Mouse (Mus musculus) ES-Bruce4 (cell line): ENCODE measurements at regions not wholly inside any gene's neighbourhood (a gene's known extent, or its start where the extent isn't known, plus 50 kb on each side); places are given as distances from the start of the nearest gene placed in this dataset.

Experiments used
- H3K27ac ChIP-seq: 2 replicates; pipeline ENCODE4 v1.5.1; 2012; ENCODE audit warnings: low read length, inconsistent platforms; ENCODE audit not compliant: insufficient read depth
- H3K27me3 ChIP-seq: 2 replicates; pipeline ENCODE4 v1.6.1; 2012; ENCODE audit warnings: mild to moderate bottlenecking, low read length, inconsistent platforms; ENCODE audit not compliant: control insufficient read depth, poor library complexity, insufficient read depth, severe bottlenecking
- H3K36me3 ChIP-seq: 2 replicates; pipeline ENCODE4 v1.6.1; 2012; ENCODE audit warnings: inconsistent platforms, mild to moderate bottlenecking, low read length, moderate library complexity; ENCODE audit not compliant: control insufficient read depth, poor library complexity, insufficient read depth, severe bottlenecking
- H3K4me1 ChIP-seq: one replicate; pipeline ENCODE4 v1.8.1; 2011; ENCODE audit warnings: low read length; ENCODE audit not compliant: control insufficient read depth, insufficient read depth
- H3K4me3 ChIP-seq: 2 replicates; pipeline ENCODE4 v1.5.1; 2011; ENCODE audit warnings: low read depth, mild to moderate bottlenecking, low read length
- H3K9ac ChIP-seq: 2 replicates; pipeline ENCODE4 v1.6.1; 2012; ENCODE audit warnings: low read depth, mild to moderate bottlenecking, inconsistent platforms; ENCODE audit not compliant: poor library complexity, severe bottlenecking
- H3K9me3 ChIP-seq: replicated peaks from 2 replicates; pipeline ENCODE4 v1.6.1; 2012; ENCODE audit warnings: mild to moderate bottlenecking, low read length, inconsistent platforms; ENCODE audit not compliant: control insufficient read depth, poor library complexity, insufficient read depth, severe bottlenecking
- CTCF ChIP-seq: IDR thresholded peaks from one replicate; pipeline ENCODE4 v1.8.1; 2011; ENCODE audit warnings: low read depth, low read length
- EP300 ChIP-seq: IDR thresholded peaks from 2 replicates; pipeline ENCODE4 v1.6.1; 2011; ENCODE audit warnings: low read depth, low read length; ENCODE audit not compliant: insufficient read depth
- POLR2A ChIP-seq: IDR thresholded peaks from one replicate; pipeline ENCODE4 v1.8.1; 2011; ENCODE audit warnings: low read length; ENCODE audit not compliant: insufficient read depth

GRCm38 (mm10) chr9:85475214-85475613 is 148.1 kb upstream of the Tent5a start:
- H3K36me3 ChIP-seq: no peaks in the 10 kb centered on the region
- H3K9me3 ChIP-seq: no peaks in the 10 kb centered on the region
- no peaks in the 10 kb centered on the region for H3K27me3 ChIP-seq
- H3K9ac ChIP-seq: no peak overlapping the region
- no peaks in the 10 kb centered on the region for H3K4me1 ChIP-seq
- TF ChIP-seq CTCF: no peak
- TF ChIP-seq POLR2A: no peak
- no peak for TF ChIP-seq EP300
- H3K4me3 ChIP-seq: no peak overlapping the region
- H3K27ac ChIP-seq: no peak overlapping the region

DNA sequence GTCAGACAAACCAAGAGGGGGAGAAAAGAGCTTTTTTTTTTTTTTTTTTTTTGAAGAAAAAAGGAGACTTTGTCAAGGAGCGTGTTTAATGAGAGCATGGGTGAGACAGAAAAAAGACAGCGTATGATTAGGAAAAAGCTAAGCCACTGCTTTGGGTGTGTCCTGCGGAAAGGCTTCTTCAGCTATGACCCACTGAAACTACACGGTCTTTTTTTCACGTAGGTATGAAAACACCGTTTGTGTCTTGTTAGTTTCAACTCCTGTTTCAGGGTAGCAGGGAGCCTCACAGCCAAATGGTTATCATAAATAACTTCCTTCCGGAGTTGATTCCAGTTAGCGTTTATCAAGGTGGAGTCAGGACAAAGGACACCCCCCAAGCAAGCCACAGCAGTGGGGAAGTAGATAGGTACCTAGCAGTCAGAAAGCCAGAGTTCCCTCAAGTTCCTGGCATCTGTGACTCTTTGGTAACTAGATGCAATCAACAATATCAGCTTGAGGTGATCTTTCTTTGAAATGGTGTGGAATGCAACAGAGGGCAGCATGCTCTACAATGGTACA is 143.2 kb upstream of the Tent5a start:
- Histone ChIP-seq H3K9ac (no peak overlapping the region), H3K27me3 (no peaks in the 10 kb centered on the region), H3K4me3 (no peak overlapping the region), H3K9me3 (no peaks in the 10 kb centered on the region), H3K27ac (no peak overlapping the region), H3K36me3 (no peaks in the 10 kb centered on the region), H3K4me1 (no peaks in the 10 kb centered on the region)
- TF ChIP-seq POLR2A (no peak), EP300 (no peak)

GRCm38 (mm10) chr9:85469288-85469687 is 142.1 kb upstream of the Tent5a start:
- Histone ChIP-seq H3K27me3 (no peaks in the 10 kb centered on the region), H3K9ac (no peak overlapping the region), H3K4me1 (no peaks in the 10 kb centered on the region), H3K36me3 (no peaks in the 10 kb centered on the region), H3K27ac (no peak overlapping the region), H3K4me3 (no peak overlapping the region), H3K9me3 (no peaks in the 10 kb centered on the region)
- TF ChIP-seq CTCF (no peak), POLR2A (no peak), EP300 (no peak)

- H3K9me3 ChIP-seq: no peaks in the 10 kb centered on the region; the same call in 1 of the 2 replicates
Measured at GRCm38 (mm10) chr9:85466671-85467070, 139.5 kb upstream of the Tent5a start.

DNA sequence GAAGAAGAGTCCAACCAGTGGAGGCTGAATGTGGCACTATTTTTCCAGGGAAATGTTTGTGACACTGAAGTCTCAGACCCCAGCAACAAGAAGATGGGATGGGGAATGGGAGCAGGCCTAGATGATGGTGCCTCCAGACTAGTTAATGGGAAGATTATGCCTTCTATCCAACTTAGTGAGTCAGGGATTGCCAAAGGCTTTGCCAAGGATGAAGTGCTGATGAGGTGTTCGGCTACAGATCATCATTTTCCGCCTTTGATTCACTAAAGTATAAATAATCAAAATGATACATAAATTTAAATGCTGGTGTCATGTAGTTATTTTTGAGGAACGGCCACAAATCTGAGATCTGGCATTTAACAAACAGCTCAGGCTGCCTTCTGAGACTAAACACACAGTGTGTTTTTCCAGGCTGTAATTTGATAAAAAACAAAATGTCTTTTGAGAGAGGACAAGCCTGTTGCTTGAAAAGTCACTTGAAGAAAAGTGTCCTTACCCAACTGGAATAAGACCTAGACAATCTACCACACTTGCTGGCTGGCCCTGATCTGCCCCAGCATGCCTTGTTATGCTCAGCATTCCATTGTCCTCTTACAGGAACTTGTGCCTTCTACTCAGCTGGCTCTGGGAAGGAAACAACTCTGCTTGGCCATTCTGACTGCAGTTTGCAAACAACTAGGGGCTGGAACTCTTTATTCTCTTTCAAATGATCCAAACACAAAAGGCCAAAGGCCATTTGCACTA is 132.1 kb upstream of the Tent5a start:
- peak overlapping the region; percentile 82 for H3K27ac ChIP-seq
- H3K4me1 ChIP-seq: no peaks in the 10 kb centered on the region
- H3K27me3 ChIP-seq: no peaks in the 10 kb centered on the region
- TF ChIP-seq CTCF: no peak
- TF ChIP-seq EP300: peak; percentile 95
- no peak overlapping the region for H3K9ac ChIP-seq
- H3K9me3 ChIP-seq: no peaks in the 10 kb centered on the region; the same call in 1 of the 2 replicates
- H3K36me3 ChIP-seq: no peaks in the 10 kb centered on the region
- no peak overlapping the region for H3K4me3 ChIP-seq

More at GRCm38 (mm10) chr9:85466671-85467070, 139.5 kb upstream of the Tent5a start:
- TF ChIP-seq CTCF: no peak
- no peak for TF ChIP-seq POLR2A
- TF ChIP-seq EP300: no peak
- no peaks in the 10 kb centered on the region for H3K27me3 ChIP-seq
- H3K9ac ChIP-seq: no peak overlapping the region
- H3K4me3 ChIP-seq: no peak overlapping the region
- no peaks in the 10 kb centered on the region for H3K36me3 ChIP-seq
- no peak overlapping the region for H3K27ac ChIP-seq
- H3K4me1 ChIP-seq: no peaks in the 10 kb centered on the region

DNA sequence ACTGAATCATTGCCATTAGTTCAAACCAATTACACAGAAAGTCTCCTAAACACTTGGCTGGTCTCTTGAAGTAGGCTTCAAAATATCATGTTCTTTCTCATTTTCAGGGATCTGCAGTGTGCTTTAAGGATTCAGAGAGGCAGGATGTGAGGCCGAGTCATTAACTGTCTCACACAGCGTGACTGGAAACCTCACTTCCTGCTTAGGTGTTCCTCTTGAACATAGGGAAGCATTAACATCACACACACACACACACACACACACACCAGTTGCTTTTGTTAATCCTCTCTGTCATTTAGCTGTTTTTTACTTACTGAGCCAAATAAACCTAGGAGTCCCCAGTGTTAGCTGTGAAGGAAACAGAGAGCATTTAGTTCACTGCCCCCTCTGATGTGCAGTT is 131.2 kb upstream of the Tent5a start:
- Histone ChIP-seq H3K9me3 (no peaks in the 10 kb centered on the region; the same call in 1 of the 2 replicates), H3K36me3 (no peaks in the 10 kb centered on the region), H3K27me3 (no peaks in the 10 kb centered on the region), H3K27ac (no peak overlapping the region), H3K9ac (no peak overlapping the region), H3K4me1 (no peaks in the 10 kb centered on the region), H3K4me3 (no peak overlapping the region)
- TF ChIP-seq POLR2A: no peak
- no peak for TF ChIP-seq CTCF
- TF ChIP-seq EP300: no peak
